Comparison of ENCODE assay signal across 13 mouse cellular contexts in genomic region chr8:126326731-126327130, GRCm38 (mm10). TPM values are rescaled to one million over a fixed set of nuclear protein-coding genes. Genes with fewer than 3 reads are reported as not detected.
A peak's percentile ranks its signal among the peaks of the same experiment; 100 is the strongest.
DNase-seq lines count a peak whose midpoint lies in the region; ATAC-seq and TF ChIP-seq lines count a peak whose summit lies in the region.
"Had no signal": no experiment of that assay in that cellular context is flagged by ENCODE, and none has a peak within 500 bp of the region (broad histone marks: within the 10 kb centered on the region; RNA-seq: fewer than 3 reads in every experiment).

No protein-coding gene starts in this region.

- H3K9ac ChIP-seq in hindbrain, embryonic 11.5 days (ENCODE audit: low read depth, low read length) = no peak overlapping the region
- H3K9ac ChIP-seq: heart, embryonic 15.5 days had no signal

- no peaks in the 10 kb centered on the region for H3K36me3 ChIP-seq in hindbrain, embryonic 10.5 days
- no peaks in the 10 kb centered on the region for H3K36me3 ChIP-seq in hindbrain, embryonic 11.5 days (ENCODE audit: control insufficient read depth, insufficient read depth, low read length)
- H3K36me3 ChIP-seq in thymus, adult 2 months (ENCODE audit: control insufficient read depth, insufficient read depth, low read length) = no peaks in the 10 kb centered on the region
- H3K36me3 ChIP-seq: heart, embryonic 15.5 days had no signal

- H3K4me2 ChIP-seq in hindbrain, embryonic 11.5 days (replicated peaks; ENCODE audit: low read depth, low read length) = no peak overlapping the region
- H3K4me2 ChIP-seq: heart, embryonic 15.5 days had no signal

- H3K27me3 ChIP-seq in hindbrain, embryonic 10.5 days (ENCODE audit: insufficient read depth, poor library complexity, severe bottlenecking) = no peaks in the 10 kb centered on the region
- H3K27me3 ChIP-seq in hindbrain, embryonic 11.5 days (ENCODE audit: control insufficient read depth, insufficient read depth, low read length) = no peaks in the 10 kb centered on the region
- no peaks in the 10 kb centered on the region for H3K27me3 ChIP-seq in thymus, adult 2 months (ENCODE audit: control insufficient read depth, insufficient read depth, low read length)
- H3K27me3 ChIP-seq: heart, embryonic 15.5 days had no signal

- peaks cover 11% of the 10 kb centered on the region for H3K4me1 ChIP-seq in hindbrain, embryonic 10.5 days (replicated peaks)
- H3K4me1 ChIP-seq in hindbrain, embryonic 11.5 days (replicated peaks; ENCODE audit: control insufficient read depth, insufficient read depth, low read length) = no peaks in the 10 kb centered on the region
- H3K4me1 ChIP-seq in thymus, adult 2 months (replicated peaks; ENCODE audit: control insufficient read depth, insufficient read depth, low read length) = no peaks in the 10 kb centered on the region
- H3K4me1 ChIP-seq: heart, embryonic 15.5 days had no signal

- no peak overlapping the region for H3K4me3 ChIP-seq in hindbrain, embryonic 10.5 days
- no peak overlapping the region for H3K4me3 ChIP-seq in hindbrain, embryonic 11.5 days (ENCODE audit: low read depth, low read length)
- H3K4me3 ChIP-seq in thymus, adult 2 months (ENCODE audit: control insufficient read depth, insufficient read depth, low read length) = no peak overlapping the region
- H3K4me3 ChIP-seq: heart, embryonic 15.5 days had no signal

- TF ChIP-seq POLR2A in thymus, adult 2 months (IDR thresholded peaks at IDR 0.05; ENCODE audit: control insufficient read depth, extremely low read depth, insufficient read depth, low read length, poor library complexity) = no peak

- 79% methylated on average over 8 of the region's 8 CpGs for WGBS in hindbrain, embryonic 10.5 days
- 79% methylated on average over 8 of the region's 8 CpGs for WGBS in hindbrain, embryonic 11.5 days
- WGBS in thymus, adult 2 months = 81% methylated on average over 8 of the region's 8 CpGs

- peak overlapping the region; percentile 18; the same call in 1 of the 2 replicates for H3K27ac ChIP-seq in hindbrain, embryonic 10.5 days
- no peak overlapping the region for H3K27ac ChIP-seq in hindbrain, embryonic 11.5 days (ENCODE audit: low read depth, low read length)
- no peak overlapping the region for H3K27ac ChIP-seq in thymus, adult 2 months (ENCODE audit: control insufficient read depth, insufficient read depth, low read length)
- H3K27ac ChIP-seq: heart, embryonic 15.5 days had no signal

- TF ChIP-seq CTCF in thymus, adult 2 months (IDR thresholded peaks at IDR 0.05; ENCODE audit: borderline replicate concordance, control insufficient read depth, extremely low read depth, insufficient read depth, low read length, poor library complexity) = no peak

- no peak for DNase-seq in hindbrain, embryonic 10.5 days (ENCODE audit: low spot score)
- DNase-seq in hindbrain, embryonic 11.5 days (ENCODE audit: low spot score) = no peak
- peak; percentile 17 to 52 for DNase-seq in layer of hippocampus, postnatal 25 days (ENCODE audit: extremely low spot score in 1 of 2, low spot score in 1 of 2)
- peak; percentile 50 to 57 for DNase-seq in right cerebral cortex, postnatal 10 days (ENCODE audit: low spot score in 2 of 2)
- DNase-seq in thymus, adult 2 months = no peak
- DNase-seq in spleen, adult 18-20 months = no peak
- no peak for DNase-seq in heart, postnatal 10 days
- DNase-seq: kidney, postnatal 25 days; midbrain, embryonic 14.5 days had no signal

- intact Hi-C loops in heart, postnatal 10 days (cut with DNase I) = no loop called here

- ATAC-seq in hindbrain, embryonic 11.5 days (ENCODE audit: low FRiP score) = no peak
- ATAC-seq in frontal cortex, adult (ENCODE audit: low TSS enrichment) = peak; percentile 84
- ATAC-seq: forebrain, embryonic 16.5 days; lung, postnatal 0 days had no signal

- peaks cover 11% of the 10 kb centered on the region; the same call in 1 of the 2 replicates for H3K9me3 ChIP-seq in hindbrain, embryonic 10.5 days
- no peaks in the 10 kb centered on the region for H3K9me3 ChIP-seq in hindbrain, embryonic 11.5 days (ENCODE audit: control insufficient read depth, low read length)

RNA-seq across cellular contexts. Expression of gene Slc35f3, which starts 28.4 kb away (rescaled TPM):
- polyA plus RNA-seq in hindbrain, embryonic 10.5 days (2016; fragmentation: Nextera tagmentation; extraction: Ambion mirVana) = 0.06 and 0.10 TPM in 2 replicates
- polyA plus RNA-seq in hindbrain, embryonic 11.5 days (2014; fragmentation: Nextera tagmentation; extraction: Ambion mirVana) = 0.08 and 0.22 TPM in 2 replicates
- total RNA-seq in layer of hippocampus, postnatal 25 days (2021) = 10 to 100 TPM; 35.2 to 40.7 TPM
- polyA plus RNA-seq in thymus, adult 2 months (2012; rRNA removed) = 0.08 TPM in 1 of 2 replicates, not detected in the other
- not detected for total RNA-seq in heart, postnatal 10 days (2021)
- polyA plus RNA-seq: heart, embryonic 15.5 days had no signal

Comparison
In these comparisons a context has a peak if more than half of its experiments do, and no peak if none do; other contexts are left out.
1. DNase-seq: peak in layer of hippocampus, postnatal 25 days (2 of 2) and right cerebral cortex, postnatal 10 days (2 of 2); none in hindbrain, embryonic 10.5 days (single experiment), hindbrain, embryonic 11.5 days (single experiment), thymus, adult 2 months (single experiment), spleen, adult 18-20 months (0 of 2) and heart, postnatal 10 days (0 of 2).